Mouse (Mus musculus): Measurements from ENCODE around the gene Abhd10.

The Abhd10 gene

DNA sequence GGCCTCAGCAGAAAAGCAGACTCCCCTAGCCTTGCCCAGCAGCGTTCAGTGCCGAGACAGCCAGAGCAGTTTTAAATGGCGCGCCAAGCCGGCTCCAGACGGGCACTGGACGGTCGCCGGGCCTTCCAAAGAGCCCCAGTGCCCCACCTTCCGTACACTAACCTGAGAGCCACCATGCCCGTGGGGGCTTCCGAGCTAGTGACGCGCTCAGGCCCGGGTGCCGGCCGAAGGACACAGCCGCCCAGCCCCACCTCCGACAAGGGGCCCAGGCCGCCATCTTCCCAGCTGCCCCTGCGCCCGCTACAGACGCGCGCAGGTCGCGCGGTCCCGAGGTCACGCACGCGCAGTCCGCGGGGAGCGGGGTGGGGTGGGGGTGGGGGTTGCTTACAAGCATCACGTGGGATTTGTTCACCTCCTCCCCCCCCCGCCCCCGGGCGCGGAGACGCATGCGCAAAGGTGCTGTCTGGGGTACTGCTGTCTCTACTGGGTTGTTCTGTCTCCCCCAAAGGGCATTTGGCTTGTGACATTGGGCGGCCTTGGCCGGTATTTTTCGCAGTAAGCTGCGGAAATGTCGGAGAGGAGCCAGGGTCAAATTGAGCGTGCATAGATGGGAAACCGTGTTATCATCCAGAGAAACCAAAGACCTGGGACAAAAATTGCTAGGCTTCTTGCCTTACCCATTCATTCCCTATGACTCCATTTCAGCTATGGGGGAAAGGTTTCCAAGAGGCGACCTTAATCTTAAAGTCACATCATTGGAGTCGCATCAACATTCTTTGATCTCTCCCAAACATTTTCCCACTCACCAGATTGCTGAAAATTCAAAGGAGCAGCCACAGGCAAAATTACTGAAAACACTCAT, at the start of gene Abhd10:
Gene Abhd10 (minus strand): TSS at position 341 of the 862 bp plus-strand sequence.
- peak; percentile 88 for DNase-seq (ENCODE audit: low spot score)

DNA sequence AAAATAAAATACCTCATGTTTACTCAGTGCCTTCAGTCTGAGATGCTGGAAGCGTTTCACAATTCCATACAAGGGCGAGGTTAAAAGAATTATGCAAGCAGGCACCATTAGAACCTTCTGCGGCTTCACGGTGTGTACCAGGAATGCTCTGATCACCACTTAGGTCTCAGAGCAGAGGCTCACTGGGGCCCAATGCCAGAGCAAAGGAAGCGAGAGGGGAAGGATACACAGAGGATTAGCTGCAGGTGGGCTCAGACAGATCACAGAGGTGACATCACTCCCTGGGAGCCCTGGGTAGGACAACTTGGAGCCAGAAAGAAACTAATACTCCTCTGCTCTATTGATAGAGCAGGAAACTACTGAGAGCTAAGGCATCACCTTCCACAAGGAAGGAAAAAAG, 48.5 kb upstream of the Abhd10 start:
- no peak for DNase-seq (ENCODE audit: low spot score)

DNA sequence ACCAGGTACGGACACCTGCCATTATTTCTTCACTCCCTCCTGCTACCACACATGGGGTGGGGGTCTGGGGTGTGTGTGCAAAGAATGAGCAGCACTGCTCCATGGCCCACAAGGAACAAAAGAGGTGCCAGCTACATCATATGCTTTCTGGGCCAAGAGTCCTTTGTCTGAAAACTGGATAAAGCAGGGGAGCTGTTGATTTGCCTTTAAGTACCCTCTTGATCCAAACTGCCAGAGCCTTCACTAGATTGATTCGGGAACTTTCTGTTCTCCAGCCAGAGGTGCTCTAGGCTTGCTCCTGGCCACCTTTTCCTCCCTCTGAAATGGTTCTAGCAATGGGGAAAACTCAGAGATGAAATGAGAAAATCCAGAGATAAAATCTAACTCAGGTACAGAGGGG, 46.6 kb upstream of the Abhd10 start:
- no peak for DNase-seq (ENCODE audit: low spot score)

DNA sequence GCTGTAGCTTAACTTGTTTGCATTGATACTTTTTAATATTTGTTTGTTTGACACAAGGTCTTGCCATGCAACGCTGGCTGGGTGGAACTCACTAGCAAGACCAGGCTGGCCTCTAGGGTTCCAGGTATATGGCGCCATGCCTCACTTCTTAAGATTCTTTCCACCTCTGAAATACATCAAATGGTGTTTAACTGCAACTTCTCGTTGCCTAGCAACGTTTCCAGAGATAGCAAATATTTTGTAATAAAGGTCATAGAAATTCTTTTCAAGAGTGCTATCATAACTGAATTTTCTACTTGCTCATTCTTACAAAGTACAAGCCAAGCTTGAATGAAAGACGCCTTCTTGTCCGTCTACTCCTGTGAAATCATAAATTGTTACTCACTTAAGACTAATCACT, 44.9 kb upstream of the Abhd10 start:
- DNase-seq (ENCODE audit: low spot score): no peak

DNA sequence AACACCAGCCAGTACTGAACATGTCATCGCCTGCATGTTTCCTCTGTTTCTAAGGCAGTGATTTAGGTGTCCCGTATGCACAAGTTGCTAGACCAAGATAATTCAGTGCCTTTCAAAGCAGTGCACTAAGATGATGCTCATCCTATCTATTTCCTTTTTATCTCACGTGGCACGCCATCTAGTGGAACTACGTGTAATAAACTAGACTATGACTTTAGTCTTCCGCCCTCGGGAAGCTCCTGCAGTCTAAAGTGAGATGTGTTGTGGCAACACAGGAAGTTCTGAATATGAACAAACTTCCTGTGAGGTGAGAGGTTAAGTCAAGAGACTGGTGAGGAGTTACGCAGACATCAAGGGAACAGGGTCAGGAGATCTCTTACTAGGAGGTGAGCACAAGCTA, 43.9 kb upstream of the Abhd10 start:
- peak; percentile 43 for DNase-seq (ENCODE audit: low spot score)

DNA sequence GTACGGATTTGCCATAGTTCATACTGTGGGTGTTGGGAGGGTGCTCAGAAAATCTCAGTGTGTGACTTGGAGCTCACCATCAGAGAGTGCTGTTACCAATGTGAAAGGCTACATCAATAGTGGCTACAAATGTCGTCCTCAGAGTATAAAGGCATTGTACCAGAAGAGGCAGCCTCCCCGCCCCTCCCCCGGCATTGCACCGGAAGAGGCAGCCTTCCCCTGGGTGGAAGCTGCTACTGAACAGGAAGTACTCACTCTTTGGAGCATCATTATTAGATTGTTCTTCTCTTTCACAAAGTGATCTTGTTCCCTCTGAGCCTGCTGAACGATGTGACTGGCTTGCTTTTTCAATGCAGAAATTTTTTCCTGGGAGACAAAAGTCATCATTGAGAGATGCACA, 37.2 kb upstream of the Abhd10 start:
- no peak for DNase-seq (ENCODE audit: low spot score)

DNA sequence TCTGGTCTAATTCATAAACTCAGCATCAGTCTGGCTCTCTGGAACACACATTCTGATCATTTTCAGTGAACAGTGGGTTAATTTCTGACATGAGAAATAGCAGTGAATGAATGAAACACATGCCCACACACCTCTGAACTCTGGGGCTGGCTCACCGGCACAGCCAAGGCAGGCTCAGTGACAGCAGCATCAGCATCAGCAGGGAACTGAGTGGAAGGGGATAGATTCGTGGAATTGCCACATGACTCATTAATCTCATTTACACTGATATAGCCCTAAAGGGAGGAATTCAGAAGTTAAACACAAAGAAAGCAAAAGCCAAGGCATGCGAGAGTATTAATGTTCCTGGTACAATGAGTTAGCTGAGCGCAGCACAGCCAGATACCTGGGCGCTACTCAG, 32.1 kb upstream of the Abhd10 start:
- DNase-seq (ENCODE audit: low spot score): no peak

DNA sequence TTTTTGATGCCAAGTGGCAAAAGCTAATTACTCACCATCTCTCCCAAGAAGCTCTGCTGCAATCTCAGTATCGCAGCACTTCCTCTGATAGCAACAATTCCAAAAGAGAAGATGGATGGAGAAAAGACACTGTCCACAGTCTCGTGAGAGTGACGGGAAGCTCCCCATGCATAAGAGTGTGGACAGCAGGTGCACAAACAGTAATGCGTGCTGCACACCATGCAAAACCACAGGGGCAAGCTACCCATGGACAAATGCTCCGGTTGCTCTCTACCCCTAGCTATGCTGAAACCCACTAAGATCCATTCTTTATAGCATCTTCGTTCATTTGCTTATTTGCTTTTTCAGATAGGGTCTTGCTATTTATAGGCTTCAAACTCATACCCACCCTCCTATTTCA, 28.2 kb upstream of the Abhd10 start:
- DNase-seq (ENCODE audit: low spot score): no peak

DNA sequence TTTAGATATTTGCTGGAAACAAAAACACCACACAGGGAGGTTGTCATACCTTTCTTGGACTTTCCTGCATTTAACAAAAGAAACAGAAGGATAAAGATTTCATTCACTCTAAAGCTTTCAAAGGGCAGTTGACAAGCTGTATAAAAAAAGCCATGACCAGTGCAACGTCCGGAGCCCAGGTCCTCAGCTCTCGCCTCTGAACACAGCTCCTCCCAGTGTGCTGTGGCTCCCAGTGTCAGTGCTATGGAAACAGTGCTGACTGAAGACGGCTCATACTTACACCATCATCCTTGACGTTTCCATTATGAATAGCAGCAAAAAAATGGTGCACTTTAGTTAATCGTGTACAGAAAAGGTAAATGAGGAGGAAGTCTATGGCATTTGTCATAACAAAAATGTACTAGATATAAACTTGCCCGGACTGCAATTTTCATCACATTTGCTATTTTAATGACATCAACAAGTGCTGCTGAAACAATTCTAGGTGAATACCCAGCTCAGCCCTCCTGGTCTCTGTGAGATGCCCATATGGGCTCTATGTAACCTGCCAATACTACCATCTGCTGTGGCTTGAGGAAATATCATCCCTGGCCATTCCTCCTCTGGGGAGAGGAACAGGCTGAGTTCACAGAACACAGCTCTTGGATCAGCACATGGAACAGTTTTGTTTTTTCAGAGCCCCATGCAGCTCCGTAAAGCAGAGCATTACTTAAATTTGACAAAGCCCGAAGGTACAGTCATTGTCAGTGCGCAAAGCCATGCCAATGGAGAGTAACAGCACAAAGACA, 25.3 kb upstream of the Abhd10 start:
- DNase-seq (ENCODE audit: low spot score): no peak

DNA sequence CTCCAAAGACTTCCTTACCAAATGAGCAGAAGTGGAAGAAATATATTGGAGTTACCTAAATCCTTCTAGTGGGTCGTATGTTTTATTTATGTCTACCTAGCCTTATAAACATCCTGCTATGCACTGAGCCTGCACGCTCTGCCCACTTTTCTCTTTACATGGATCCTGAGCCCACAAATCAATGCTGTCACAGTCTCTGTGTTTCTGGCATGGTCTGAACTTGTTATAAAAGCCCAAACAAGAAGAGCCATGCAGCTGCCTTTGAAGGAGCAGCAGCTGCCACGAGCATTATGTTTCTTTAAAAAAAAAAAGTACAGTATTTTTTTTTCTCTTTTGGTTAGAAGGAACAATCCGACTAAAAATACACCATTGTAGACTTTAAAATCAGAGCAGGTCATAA, 24.7 kb upstream of the Abhd10 start:
- no peak for DNase-seq (ENCODE audit: low spot score)

DNA sequence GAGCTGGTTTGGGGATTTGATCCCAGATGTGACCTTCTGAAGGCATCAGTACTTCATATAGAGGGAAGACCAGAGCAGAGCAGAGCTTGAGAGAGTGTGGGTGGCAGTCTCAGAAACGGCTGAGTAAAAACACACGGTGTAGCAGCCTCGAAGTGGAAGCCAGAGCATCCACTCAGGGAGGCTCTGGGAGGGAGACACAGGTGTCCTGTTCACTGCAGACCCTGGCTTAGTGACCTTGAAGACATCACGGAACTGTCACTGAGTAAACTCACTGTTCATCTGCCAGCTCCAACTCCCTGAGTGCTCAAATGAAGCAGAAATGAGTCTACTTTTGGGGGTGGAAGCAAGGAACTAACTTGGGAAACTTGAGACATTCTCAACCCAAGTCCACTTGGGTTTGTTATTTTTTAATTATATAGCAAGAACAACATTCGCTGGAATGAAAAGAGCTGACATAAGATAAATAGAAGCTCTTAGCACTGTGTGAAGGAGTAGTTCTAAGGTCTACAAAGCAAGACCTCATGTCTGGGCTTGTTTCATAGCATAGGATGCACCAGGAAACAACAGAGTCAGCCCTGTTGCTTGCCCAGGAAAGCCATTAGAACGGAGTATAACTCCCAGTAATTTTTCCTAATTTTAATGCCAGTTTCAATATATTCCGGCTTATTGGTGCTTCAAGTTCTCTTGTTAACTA, 23.2 kb upstream of the Abhd10 start:
- DNase-seq (ENCODE audit: low spot score): no peak

DNA sequence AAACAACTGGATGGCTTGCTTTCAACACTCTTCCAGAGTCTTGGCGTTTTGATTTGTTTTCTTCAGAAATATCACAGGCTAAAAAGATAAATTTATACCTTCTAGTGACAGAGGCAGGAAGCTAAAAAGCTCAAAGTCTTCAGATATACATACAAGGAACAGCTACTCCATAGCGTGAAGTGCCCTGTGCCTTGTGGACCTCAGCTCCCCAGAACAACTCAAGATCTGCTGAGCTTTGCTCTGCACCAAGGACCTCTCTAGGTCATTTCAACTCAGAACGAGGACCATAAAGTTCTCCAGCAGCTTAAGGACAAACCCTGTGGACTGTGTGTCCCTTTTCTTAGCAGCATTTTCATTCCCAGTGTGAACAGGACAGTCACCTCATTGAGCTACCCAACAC, 22.3 kb upstream of the Abhd10 start:
- DNase-seq (ENCODE audit: low spot score): no peak

DNA sequence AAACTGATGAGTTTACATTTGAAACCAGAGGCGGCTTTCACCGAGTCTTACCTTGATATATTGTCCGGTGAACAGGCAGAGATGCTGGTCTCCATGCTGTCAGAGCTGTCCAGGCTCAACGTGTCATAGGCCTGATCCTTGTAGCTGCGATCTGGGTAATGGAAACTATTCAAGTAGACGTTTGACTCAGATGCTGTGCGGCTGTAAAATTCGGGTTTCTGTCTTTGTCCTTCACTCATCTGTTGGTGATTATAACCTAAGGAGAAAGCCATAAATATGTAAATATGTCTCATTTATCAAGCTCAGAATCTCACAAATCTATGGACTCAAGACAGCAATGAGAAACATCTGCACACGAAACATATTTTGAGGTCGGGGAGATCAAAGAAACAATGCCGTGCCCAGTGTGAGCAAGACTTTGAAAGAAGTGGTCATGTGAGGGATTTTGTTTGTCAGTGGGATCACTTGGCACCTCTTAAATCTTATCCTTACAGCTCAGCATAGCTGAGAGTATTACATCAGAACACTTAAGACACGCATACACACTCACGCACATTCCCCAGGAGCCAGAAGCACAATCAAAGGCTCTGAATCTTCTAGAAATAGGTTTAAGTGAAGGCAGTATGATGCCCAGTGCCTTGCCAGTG, 20.2 kb upstream of the Abhd10 start:
- DNase-seq (ENCODE audit: low spot score): no peak

DNA sequence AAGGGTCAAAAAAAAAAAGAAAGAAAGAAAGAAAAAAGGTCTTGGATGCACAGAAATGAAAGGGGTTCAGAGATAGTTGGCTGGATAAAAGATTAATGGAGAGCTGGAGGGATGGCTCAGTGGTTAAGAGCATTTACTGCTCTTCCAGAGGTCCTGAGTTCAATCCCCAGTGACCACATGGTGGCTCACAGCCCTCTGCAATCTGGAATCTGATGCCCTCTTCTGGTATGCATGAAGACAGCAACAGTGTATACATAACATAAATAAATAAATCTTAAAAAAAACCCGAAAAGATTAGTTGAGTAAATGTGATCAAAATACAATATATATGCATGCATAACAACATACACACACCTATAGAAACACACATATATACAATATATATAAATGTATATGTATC, 18.7 kb upstream of the Abhd10 start:
- DNase-seq (ENCODE audit: low spot score): no peak

DNA sequence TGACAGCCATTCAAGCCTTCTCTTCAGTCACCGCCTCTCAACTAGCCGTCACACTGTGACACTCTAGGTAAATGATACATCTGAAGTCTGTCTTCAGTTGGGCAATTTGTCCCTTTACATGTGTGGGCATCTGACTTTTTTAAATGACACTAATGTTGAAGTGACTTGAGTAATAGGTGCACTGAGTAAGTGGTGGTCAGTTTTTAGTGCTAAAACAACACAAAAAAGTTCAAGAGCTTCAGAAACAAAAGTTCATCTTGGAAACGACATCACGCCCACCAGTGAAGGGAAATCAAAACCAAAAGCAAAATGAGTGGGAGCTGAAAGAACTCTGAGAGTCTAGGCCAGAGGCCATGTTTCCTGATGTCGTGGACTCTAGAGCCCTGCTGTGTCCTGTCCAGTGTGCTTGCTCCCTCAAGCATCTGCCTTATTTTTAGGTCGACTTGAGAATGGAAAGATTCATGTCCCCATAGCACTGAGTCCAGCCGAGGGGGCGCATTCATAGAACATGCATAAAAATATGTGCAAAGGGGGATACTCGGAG, 16.0 kb upstream of the Abhd10 start:
- no peak for DNase-seq (ENCODE audit: low spot score)

DNA sequence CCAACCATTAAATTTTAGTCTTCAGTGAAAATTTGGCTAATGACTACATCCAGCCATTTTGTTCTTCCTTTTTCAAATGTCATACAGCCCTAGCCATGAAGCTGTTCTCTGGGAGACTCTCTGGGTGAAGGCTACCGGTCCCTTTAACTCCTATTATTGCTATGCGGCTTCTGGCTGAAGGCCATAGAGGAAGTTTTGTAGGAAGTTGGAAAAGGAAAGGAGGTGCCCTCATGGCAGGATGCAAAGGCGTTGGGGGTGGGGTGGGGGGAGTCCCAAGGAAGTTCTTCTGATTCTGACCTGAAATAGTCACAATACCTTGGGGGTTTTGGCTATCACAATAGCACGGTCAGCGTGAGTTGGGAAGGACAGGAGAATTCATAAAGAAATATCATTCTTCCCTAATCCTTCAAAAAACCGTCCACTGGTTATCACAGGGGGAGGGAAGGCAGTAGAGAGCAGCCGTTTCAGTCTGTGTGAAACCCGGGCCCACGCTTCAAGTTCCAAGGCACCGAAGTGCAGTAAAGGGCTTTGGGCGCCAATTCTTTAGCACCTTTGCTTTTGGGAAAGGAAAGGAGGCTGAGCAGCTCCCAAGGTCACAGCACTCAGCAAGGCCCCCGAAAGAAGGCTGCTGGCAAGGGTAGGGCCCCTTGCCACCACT, 14.8 kb upstream of the Abhd10 start:
- no peak for DNase-seq (ENCODE audit: low spot score)

DNA sequence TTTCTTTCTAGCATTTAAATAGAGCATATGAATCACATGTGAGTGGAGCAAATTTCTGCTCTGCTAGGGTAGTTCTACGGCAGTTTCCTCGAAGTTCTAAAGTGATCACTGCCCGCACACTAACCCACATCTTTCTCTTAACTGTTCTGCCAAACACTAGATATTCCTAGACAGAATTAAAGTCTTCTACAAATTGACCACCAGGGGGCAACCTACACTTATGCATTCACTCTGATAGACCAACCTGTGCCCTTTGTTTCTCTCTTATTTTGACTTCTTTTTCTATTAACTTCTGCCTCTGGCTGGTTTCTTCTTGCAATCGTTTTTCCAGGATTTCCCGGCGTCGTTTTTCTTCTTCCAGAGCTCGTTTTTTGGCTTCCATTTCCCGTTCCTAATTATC, 14.1 kb upstream of the Abhd10 start:
- peak; percentile 91 for DNase-seq (ENCODE audit: low spot score)

DNA sequence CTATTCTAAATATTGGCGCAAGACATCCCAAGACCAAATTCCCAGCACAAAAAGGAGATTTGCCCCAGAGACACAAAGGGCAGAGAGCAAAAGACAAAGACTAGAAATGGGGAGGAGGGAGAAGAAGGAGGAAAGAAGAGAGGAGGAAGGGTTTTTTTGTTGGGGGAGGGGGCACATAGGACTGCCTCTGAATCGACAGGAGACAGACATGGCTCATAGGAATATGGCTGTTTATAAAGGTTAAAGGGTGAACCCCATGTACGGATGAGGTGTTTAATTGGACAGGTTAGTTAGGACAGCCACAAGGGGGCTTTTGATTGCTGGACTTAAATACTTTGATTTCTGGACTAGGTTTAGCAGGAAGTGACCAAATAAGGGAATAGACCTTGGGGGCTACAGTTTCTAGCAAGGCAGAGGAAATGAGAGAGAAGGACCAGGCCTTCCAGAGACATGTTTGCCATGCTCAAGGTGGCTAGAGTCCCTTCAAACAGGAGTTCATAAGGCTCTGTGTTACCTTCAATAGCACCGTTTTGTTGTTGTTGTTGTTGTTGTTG, 913 bp upstream of the Abhd10 start:
- DNase-seq (ENCODE audit: low spot score): no peak

DNA sequence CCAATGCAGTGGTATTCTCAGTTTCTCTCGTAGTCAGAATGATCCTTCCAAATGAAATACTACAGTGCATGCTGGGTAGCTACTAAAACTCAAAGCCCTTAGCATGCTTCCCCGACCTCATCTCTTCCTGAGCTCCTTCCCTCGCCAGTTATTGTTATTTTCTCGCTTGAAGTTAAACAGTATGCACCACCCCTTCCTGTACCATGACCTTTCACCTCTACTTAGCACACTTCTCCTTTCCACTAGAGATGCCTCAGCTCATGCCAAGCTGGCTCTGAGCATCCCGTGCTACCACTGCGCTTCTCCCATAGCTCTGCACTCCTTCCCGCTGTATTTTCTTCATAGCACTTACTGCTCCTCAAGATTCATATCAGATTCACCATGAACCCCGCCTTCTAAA, 4.9 kb downstream of the Abhd10 start:
- no peak for DNase-seq (ENCODE audit: low spot score)

DNA sequence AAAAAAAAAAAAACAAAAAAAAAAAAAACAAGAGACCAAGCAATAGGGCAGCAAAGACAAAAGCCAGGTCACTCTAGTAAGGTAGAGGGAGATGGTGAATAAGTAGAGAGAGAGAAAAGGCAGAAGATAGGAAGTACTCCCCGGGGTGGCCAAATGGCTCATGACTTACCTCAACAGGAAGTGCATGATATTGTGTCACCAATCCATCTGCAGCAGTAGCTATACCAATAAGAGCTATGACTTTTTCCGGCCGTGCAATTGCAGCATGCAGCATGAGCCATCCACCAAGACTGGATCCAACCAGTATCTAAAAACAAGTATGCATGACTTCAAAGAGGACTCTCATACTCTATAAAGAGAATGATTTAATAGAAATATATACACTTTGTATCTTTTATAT, 6.0 kb downstream of the Abhd10 start:
- no peak for DNase-seq (ENCODE audit: low spot score)

DNA sequence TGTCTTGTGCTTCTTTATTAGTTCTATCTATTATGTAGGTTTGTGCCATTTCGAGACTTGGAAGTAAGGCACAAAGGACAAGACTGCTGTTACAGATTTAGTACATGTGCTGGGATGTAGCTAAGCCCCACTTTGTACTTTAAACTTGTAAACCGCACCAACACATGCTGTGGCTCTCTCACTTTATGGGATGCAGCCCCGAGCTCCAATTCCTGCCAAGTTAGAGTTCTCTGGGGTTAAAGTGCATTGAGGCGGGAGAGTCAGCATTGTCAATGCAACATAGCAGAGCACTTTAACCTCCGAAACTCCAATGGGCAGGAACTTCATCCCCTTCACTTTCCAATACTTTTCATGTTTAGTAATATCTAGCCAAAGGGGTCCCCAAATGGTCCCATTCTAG, 13.6 kb downstream of the Abhd10 start:
- no peak for DNase-seq (ENCODE audit: low spot score)

Measured in retina, embryonic 14.5 days (tissue).